Mouse (Mus musculus) forebrain, embryonic 14.5 days (tissue): ENCODE measurements around the gene Nomo1. TPM values are rescaled to one million over a fixed set of nuclear protein-coding genes. Genes with fewer than 3 reads are reported as not detected.
A peak's percentile ranks its signal among the peaks of the same experiment; 100 is the strongest.

Experiments used
- ATAC-seq: fragments of 200-750 bp; cut with Nextera tagmentation; 2 replicates; pipeline ENCODE4 v1.8.0; 2017; ENCODE audit warnings: mild to moderate bottlenecking, moderate library complexity
- DNase-seq: peaks from one replicate; pipeline ENCODE4 v3.0.0-alpha.2; 2015; ENCODE audit warnings: low spot score
- H3K27ac ChIP-seq: fragments of 300-500 bp; sonication (generic); 2 replicates; pipeline ENCODE4 v1.5.1; 2014; ENCODE audit warnings: low read depth, mild to moderate bottlenecking, control low read depth, low read length, moderate library complexity
- H3K27me3 ChIP-seq: fragments of 300-500 bp; sonication (generic); replicated peaks from 2 replicates; pipeline ENCODE4 v1.6.1; 2014; ENCODE audit warnings: low read length, control low read depth, mixed read lengths; ENCODE audit not compliant: control insufficient read depth, insufficient read depth
- H3K36me3 ChIP-seq: fragments of 300-500 bp; sonication (generic); 2 replicates; pipeline ENCODE4 v1.6.1; 2014; ENCODE audit warnings: low read length, control low read depth; ENCODE audit not compliant: control insufficient read depth, insufficient read depth
- H3K4me1 ChIP-seq: fragments of 300-500 bp; sonication (generic); 2 replicates; pipeline ENCODE4 v1.6.1; 2014; ENCODE audit warnings: antibody characterized with exemption, low read length, control low read depth; ENCODE audit not compliant: control insufficient read depth, insufficient read depth
- H3K4me2 ChIP-seq: fragments of 300-500 bp; sonication (generic); 2 replicates; pipeline ENCODE4 v1.6.1; 2014; ENCODE audit warnings: mild to moderate bottlenecking, control low read depth, low read length
- H3K4me3 ChIP-seq: fragments of 300-500 bp; sonication (generic); 2 replicates; pipeline ENCODE4 v1.5.1; 2014; ENCODE audit warnings: low read depth, low read length, control low read depth
- H3K9ac ChIP-seq: fragments of 300-500 bp; sonication (generic); 2 replicates; pipeline ENCODE4 v1.6.1; 2014; ENCODE audit warnings: mild to moderate bottlenecking, low read length, control low read depth, moderate library complexity
- H3K9me3 ChIP-seq: fragments of 300-500 bp; sonication (generic); replicated peaks from 2 replicates; pipeline ENCODE4 v1.6.1; 2016; ENCODE audit warnings: low read length, control low read depth, mixed read lengths; ENCODE audit not compliant: control insufficient read depth
- WGBS: fragments of 180-500 bp; shearing (Covaris S2); extraction: QIAGEN DNeasy Blood & Tissue Kit; methylation state at CpG from one replicate; pipeline ENCODE4 v1.1.7; 2014; 5-methylcytosine and 5-hydroxymethylcytosine counted together
- polyA plus RNA-seq: library from polyadenylated mRNA; unstranded; fragments of >200 nt; fragmentation: Nextera tagmentation; extraction: Ambion mirVana; gene quantifications from 2 replicates; pipeline ENCODE4 v1.2.1, GENCODE M21; 2014

Gene Nomo1
- polyA plus RNA-seq = 19.6 and 25.9 TPM in 2 replicates

DNA sequence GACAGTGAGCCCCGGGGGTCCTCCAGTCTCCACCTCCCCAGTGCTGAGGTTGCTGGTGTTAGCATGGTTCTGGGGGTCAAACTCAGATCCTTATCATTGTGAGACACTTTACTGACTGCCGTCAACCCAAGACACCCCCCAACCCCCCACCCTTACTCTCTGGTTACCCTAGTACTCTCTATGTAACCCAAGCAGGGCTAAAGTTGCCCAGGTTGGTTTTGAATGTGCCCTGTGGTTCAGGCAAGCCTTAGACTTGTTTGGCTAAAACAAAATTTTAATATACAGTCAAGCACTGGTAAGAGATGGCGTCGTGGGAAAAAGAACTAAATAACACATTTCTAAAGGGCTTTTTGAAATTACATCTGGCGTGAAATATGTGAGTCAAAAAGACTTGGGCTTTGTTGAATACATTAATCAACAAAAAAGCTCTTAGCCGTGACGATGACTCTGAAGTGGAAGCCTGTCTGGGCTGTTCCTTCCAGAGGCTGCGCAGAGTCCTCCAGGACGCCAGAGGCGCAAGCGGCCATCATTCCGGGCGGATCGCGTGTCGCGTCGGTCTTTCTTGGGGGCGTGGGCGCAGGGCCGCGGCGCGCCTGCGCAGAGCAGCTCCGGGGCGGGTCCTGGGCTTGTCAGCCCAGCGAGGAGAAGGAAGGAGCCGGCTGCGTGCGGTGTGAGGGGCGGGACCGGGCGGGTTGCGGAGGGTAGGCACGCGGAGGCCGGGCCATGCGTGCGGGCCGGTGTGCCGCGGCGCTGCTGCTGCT lies at the start of gene Nomo1:
Gene Nomo1, plus strand, starts transcription at position 590 of the 761 bp plus-strand sequence.
- peak within 1 kb of the TSS; percentile 87 for H3K9ac ChIP-seq
- peak within 1 kb of the TSS; percentile 88 for H3K4me3 ChIP-seq
- H3K36me3 ChIP-seq = peaks cover 9% of the 10 kb centered on the region
- H3K4me2 ChIP-seq = peak within 1 kb of the TSS; percentile 88
- H3K9me3 ChIP-seq = no peaks in the 10 kb centered on the region
- no peaks in the 10 kb centered on the region for H3K27me3 ChIP-seq
- WGBS = 6% methylated on average over 44 of the region's 44 CpGs
- H3K4me1 ChIP-seq = peaks cover 11% of the 10 kb centered on the region
- DNase-seq (peak; percentile 97), ATAC-seq (peak; percentile 98)
- H3K27ac ChIP-seq = peak within 1 kb of the TSS; percentile 55; the same call in 1 of the 2 replicates

- WGBS = 86% methylated on average over 4 of the region's 6 CpGs
- no peaks in the 10 kb centered on the region for H3K4me1 ChIP-seq
Measured at GRCm38 (mm10) chr7:45986893-45987292, 46.6 kb upstream of the Nomo1 start.

DNA sequence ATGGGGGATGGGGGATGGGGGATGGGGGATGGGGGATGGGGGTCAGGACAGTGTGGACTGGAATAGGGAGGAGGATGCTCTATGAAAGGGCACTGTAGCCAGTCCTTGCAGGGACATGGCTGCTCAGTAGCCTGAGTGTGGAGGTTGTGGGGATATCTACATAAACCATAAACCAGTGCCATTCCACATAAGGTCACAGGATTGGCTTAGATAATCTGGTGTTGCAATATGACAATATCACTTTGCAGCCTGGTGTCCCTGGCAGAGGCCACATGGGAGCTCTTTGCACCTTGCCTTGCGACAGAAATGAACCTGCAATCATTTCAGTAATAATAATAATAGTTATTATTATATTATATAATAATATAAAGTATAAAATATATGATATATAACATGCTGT lies 45.2 kb upstream of the Nomo1 start:
- no peak overlapping the region for H3K27ac ChIP-seq
- no peak overlapping the region for H3K9ac ChIP-seq
- WGBS = 91% methylated on average over 1 of the region's 1 CpGs
- H3K36me3 ChIP-seq = no peaks in the 10 kb centered on the region
- H3K9me3 ChIP-seq = no peaks in the 10 kb centered on the region
- DNase-seq = no peak
- H3K4me3 ChIP-seq = no peak overlapping the region
- no peak for ATAC-seq
- no peaks in the 10 kb centered on the region for H3K4me1 ChIP-seq
- H3K27me3 ChIP-seq = no peaks in the 10 kb centered on the region
- no peak overlapping the region for H3K4me2 ChIP-seq

More at GRCm38 (mm10) chr7:45986893-45987292, 46.6 kb upstream of the Nomo1 start:
- H3K27ac ChIP-seq = no peak overlapping the region
- H3K36me3 ChIP-seq = no peaks in the 10 kb centered on the region
- ATAC-seq (no peak), DNase-seq (no peak)
- H3K9ac ChIP-seq = no peak overlapping the region
- H3K9me3 ChIP-seq = no peaks in the 10 kb centered on the region
- H3K27me3 ChIP-seq = no peaks in the 10 kb centered on the region
- no peak overlapping the region for H3K4me3 ChIP-seq
- H3K4me2 ChIP-seq = no peak overlapping the region

DNA sequence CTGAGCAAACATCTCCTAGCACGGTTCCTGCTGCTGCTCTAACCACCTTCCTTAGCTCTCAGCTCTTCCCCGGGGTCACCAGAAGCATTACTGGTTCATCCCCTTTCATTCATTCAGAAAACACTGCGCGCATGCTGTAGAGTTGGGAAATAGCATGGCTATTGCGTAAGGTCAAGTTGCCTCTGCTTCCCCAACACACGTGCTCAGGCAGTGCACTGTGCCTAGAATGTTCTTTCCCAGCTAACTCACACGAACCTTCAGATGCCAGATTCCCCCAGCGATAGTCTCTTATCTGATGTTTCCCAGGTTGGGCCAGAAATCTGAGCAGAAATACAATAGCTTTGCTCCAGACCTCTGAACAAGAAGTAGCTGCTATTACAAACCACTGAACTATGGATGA lies 41.0 kb upstream of the Nomo1 start:
- H3K9me3 ChIP-seq = no peaks in the 10 kb centered on the region
- no peak for DNase-seq
- no peak overlapping the region for H3K9ac ChIP-seq
- H3K4me2 ChIP-seq = no peak overlapping the region
- H3K27ac ChIP-seq = no peak overlapping the region
- no peaks in the 10 kb centered on the region for H3K36me3 ChIP-seq
- no peaks in the 10 kb centered on the region for H3K27me3 ChIP-seq
- ATAC-seq = no peak
- H3K4me3 ChIP-seq = no peak overlapping the region
- H3K4me1 ChIP-seq = no peaks in the 10 kb centered on the region
- WGBS = 93% methylated on average over 8 of the region's 8 CpGs

DNA sequence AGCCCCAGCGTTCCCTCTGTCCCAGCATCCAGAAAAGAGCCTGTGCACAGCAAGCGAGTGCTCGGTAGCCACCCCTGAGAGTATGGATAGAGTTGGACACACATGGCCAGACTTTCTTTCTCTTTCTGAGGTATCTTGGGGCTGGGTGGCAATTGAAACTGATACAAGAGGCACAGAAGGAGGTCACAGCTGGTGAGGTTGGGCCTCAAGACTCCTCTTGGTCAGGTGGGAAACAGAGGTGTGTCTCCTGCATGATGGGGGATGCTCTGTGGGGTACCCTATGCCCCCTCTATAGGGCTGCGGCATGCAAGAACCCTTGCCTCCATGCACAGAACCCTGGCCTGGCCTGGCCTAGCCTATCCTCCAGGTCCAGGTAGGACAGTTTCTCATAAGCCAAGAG lies 32.9 kb upstream of the Nomo1 start:
- Histone ChIP-seq H3K27me3 (no peaks in the 10 kb centered on the region), H3K4me3 (no peak overlapping the region), H3K4me2 (no peak overlapping the region), H3K9ac (no peak overlapping the region), H3K9me3 (no peaks in the 10 kb centered on the region), H3K4me1 (no peaks in the 10 kb centered on the region), H3K27ac (no peak overlapping the region), H3K36me3 (no peaks in the 10 kb centered on the region)
- ATAC-seq (no peak), DNase-seq (no peak)
- WGBS = 91% methylated on average over 4 of the region's 4 CpGs

DNA sequence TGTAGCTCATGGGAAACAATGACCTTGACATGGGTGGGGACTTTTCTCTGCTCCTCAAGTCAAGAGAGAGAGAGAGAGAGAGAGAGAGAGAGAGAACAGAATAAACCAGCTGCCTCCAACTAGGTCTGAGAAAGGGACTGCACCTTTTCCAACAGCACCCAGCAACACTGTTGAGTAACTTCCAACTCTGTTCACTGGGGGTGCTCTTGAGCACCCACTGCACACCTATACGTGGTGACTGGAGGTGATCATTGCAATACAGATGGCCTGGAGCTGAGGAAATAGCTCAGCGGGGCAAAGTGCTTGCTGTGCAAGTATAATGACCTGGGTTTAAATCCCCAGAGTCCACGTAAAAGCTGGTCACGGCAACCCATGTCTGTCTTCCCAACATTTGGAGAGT lies 30.8 kb upstream of the Nomo1 start:
- Histone ChIP-seq H3K4me2 (no peak overlapping the region), H3K9ac (no peak overlapping the region), H3K4me1 (no peaks in the 10 kb centered on the region), H3K9me3 (no peaks in the 10 kb centered on the region), H3K4me3 (no peak overlapping the region), H3K27ac (no peak overlapping the region), H3K27me3 (no peaks in the 10 kb centered on the region), H3K36me3 (no peaks in the 10 kb centered on the region)
- ATAC-seq (no peak), DNase-seq (no peak)
- WGBS = 61% methylated on average over 4 of the region's 4 CpGs

DNA sequence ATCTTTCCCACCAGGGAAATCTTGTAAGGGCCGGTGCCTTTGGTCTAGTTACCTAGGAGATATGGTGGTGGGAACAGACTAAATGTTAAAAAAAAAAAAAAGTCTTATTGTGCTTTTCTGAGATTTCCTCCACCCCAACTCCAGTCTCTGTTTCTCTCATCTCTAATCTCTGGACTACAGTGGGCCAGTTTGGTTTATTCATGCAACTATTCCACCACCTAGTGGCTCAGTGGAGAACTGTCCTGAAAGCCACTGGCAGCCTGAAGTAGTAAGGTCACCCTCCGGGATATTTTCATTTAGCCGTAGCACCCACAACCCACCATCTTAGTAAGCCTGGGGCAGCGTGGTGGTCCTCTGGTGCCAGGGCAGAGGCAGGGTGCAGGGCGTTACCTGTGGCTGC lies 23.9 kb upstream of the Nomo1 start:
- H3K4me3 ChIP-seq = no peak overlapping the region
- no peaks in the 10 kb centered on the region for H3K36me3 ChIP-seq
- WGBS = 20% methylated on average over 5 of the region's 5 CpGs
- ATAC-seq = peak; percentile 71
- peak; percentile 84 for DNase-seq
- H3K4me1 ChIP-seq = no peaks in the 10 kb centered on the region; the same call in 1 of the 2 replicates
- no peak overlapping the region for H3K27ac ChIP-seq
- H3K9me3 ChIP-seq = no peaks in the 10 kb centered on the region
- H3K27me3 ChIP-seq = no peaks in the 10 kb centered on the region
- no peak overlapping the region for H3K9ac ChIP-seq
- H3K4me2 ChIP-seq = no peak overlapping the region

DNA sequence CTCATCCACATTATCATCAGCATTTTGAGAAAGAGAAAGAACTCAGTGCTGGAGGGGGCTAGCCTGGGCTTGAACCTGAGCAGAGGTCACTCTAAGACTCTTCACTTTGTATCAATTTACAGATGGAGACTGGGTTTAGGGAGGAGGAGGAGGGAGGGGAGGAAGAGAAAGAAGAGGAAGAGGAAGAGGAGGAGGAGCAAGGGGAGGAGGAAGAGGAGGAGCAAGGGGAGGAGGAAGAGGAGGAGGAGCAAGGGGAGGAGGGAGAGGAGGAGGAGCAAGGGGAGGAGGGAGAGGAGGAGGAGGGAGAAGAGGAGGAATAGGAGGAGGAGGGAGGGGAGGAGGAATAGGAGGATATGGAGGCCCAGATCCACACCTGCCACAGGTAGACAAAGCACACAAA lies 21.4 kb upstream of the Nomo1 start:
- H3K4me1 ChIP-seq = no peaks in the 10 kb centered on the region; the same call in 1 of the 2 replicates
- no peak overlapping the region for H3K9ac ChIP-seq
- H3K4me2 ChIP-seq = no peak overlapping the region
- no peak overlapping the region for H3K27ac ChIP-seq
- H3K9me3 ChIP-seq = no peaks in the 10 kb centered on the region
- ATAC-seq (no peak), DNase-seq (no peak)
- H3K36me3 ChIP-seq = no peaks in the 10 kb centered on the region
- no peak overlapping the region for H3K4me3 ChIP-seq
- H3K27me3 ChIP-seq = no peaks in the 10 kb centered on the region

DNA sequence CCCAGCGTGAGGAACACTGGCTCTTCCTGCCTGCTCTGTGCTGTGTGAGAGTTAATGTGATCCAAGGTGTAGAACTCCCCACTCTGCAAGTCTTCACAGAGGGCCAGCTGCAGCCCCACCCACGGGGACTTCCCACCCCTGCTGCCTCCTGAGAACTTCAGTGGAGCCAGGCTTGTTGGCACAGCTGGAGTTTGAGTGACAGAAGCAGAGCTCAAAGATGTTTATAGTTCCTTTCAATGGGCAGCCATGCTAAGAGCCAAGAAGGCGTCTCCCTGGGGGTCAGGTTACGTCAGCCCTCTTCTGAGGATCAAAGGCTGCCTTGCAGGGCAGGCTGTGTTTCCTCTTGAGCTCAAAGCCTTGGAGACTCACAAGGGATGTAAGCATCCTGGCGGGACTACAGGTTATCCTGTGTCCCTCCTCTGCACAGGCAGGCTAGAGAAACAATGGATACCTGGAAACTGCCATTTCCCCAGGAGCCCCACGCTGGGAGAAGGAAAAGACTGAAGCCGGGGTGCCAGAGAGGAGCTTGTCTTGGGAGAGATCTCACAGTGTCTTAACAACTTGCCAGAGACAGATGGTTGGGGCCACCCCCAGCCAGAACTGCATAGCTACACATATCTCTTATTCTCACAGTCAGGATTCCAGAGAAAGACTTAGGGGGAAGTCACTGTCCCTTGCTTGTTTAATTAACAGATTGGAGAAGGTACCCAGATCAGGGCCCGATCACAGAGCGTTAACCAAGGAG lies 20.1 kb upstream of the Nomo1 start:
- ATAC-seq = peak; percentile 44; the same call in 1 of the 2 replicates
- no peak overlapping the region; the same call in 1 of the 2 replicates for H3K9ac ChIP-seq
- no peaks in the 10 kb centered on the region for H3K36me3 ChIP-seq
- H3K4me1 ChIP-seq = no peaks in the 10 kb centered on the region; the same call in 1 of the 2 replicates
- H3K9me3 ChIP-seq = no peaks in the 10 kb centered on the region
- H3K4me3 ChIP-seq = no peak overlapping the region
- no peaks in the 10 kb centered on the region for H3K27me3 ChIP-seq
- WGBS = 14% methylated on average over 9 of the region's 9 CpGs
- no peak overlapping the region for H3K4me2 ChIP-seq
- H3K27ac ChIP-seq = no peak overlapping the region
- peak; percentile 54 for DNase-seq
